Mouse (Mus musculus) adrenal gland, adult (tissue): Measurements from ENCODE around the gene Fahd2a.

Experiments
- DNase-seq, 2 experiments: peaks; one replicate each; pipeline ENCODE4 v3.0.0; 2022 to 2023; ENCODE audit warnings: low spot score in 1 of 2; ENCODE audit not compliant: inconsistent age in 2 of 2

Gene Fahd2a

GRCm38 (mm10) chr2:127444055-127444789 is at the start of gene Fahd2a:
Fahd2a (minus strand) TSS chr2:127444565.
- peak; percentile 90 to 95 for DNase-seq

GRCm38 (mm10) chr2:127484476-127485170 is 40.3 kb upstream of the Fahd2a start:
- DNase-seq = peak; percentile 55 to 77

- peak in 1 of 2 experiments; percentile 44 for DNase-seq
Observed at GRCm38 (mm10) chr2:127483001-127483400, 38.6 kb upstream of the Fahd2a start.

- DNase-seq = peak; percentile 60 to 78
Observed at GRCm38 (mm10) chr2:127482533-127482911, 38.2 kb upstream of the Fahd2a start.

- no peak for DNase-seq
Observed at GRCm38 (mm10) chr2:127481841-127482532, 37.6 kb upstream of the Fahd2a start.

- no peak for DNase-seq
Observed at GRCm38 (mm10) chr2:127479763-127480162, 35.4 kb upstream of the Fahd2a start.

- DNase-seq = no peak
Observed at GRCm38 (mm10) chr2:127479210-127479609, 34.8 kb upstream of the Fahd2a start.

- DNase-seq = no peak
Observed at GRCm38 (mm10) chr2:127472279-127472678, 27.9 kb upstream of the Fahd2a start.

GRCm38 (mm10) chr2:127471281-127471680 is 26.9 kb upstream of the Fahd2a start:
- DNase-seq = no peak

- DNase-seq = no peak
Observed at GRCm38 (mm10) chr2:127470661-127471060, 26.3 kb upstream of the Fahd2a start.

- no peak for DNase-seq
Observed at GRCm38 (mm10) chr2:127470183-127470582, 25.8 kb upstream of the Fahd2a start.

- peak; percentile 59 to 85 for DNase-seq
Observed at GRCm38 (mm10) chr2:127462314-127462713, 17.9 kb upstream of the Fahd2a start.

GRCm38 (mm10) chr2:127461351-127461750 is 17.0 kb upstream of the Fahd2a start:
- DNase-seq = no peak

- DNase-seq = no peak
Observed at GRCm38 (mm10) chr2:127459341-127459740, 15.0 kb upstream of the Fahd2a start.

- peak; percentile 74 to 95 for DNase-seq
Observed at GRCm38 (mm10) chr2:127453764-127454163, 9.4 kb upstream of the Fahd2a start.

- no peak for DNase-seq
Observed at GRCm38 (mm10) chr2:127453141-127453540, 8.8 kb upstream of the Fahd2a start.

- DNase-seq = peak in 1 of 2 experiments; percentile 55
Observed at GRCm38 (mm10) chr2:127451748-127452147, 7.4 kb upstream of the Fahd2a start.

GRCm38 (mm10) chr2:127449691-127450090 is 5.3 kb upstream of the Fahd2a start:
- DNase-seq = peak; percentile 78 to 83

- DNase-seq = no peak
Observed at GRCm38 (mm10) chr2:127446847-127447246, 2.5 kb upstream of the Fahd2a start.

- no peak for DNase-seq
Observed at GRCm38 (mm10) chr2:127437697-127438096, 6.7 kb downstream of the Fahd2a start.

- no peak for DNase-seq
Observed at GRCm38 (mm10) chr2:127435554-127435953, 8.8 kb downstream of the Fahd2a start.

- DNase-seq = peak in 1 of 2 experiments; percentile 65
Observed at GRCm38 (mm10) chr2:127435135-127435534, 9.2 kb downstream of the Fahd2a start.
